Mouse (Mus musculus) intestine, embryonic 14.5 days (tissue): Measurements from ENCODE around the gene Slco2b1. TPM values are rescaled to one million over a fixed set of nuclear protein-coding genes. Genes with fewer than 3 reads are reported as not detected.
A peak's percentile ranks its signal among the peaks of the same experiment; 100 is the strongest.

ENCODE experiments used
- ATAC-seq: fragments of 200-750 bp; cut with Nextera tagmentation; replicated peaks from 2 replicates; pipeline ENCODE4 v1.8.0; 2017; ENCODE audit warnings: low read depth, moderate number of reproducible peaks, moderate TSS enrichment, moderate library complexity; ENCODE audit not compliant: low FRiP score, low TSS enrichment
- DNase-seq: peaks from one replicate; pipeline ENCODE4 v3.0.0-alpha.2; 2018; ENCODE audit warnings: low spot score
- H3K27ac ChIP-seq: fragments of 300-500 bp; sonication (generic); 2 replicates; pipeline ENCODE4 v1.5.1; 2014; ENCODE audit warnings: low read depth, mild to moderate bottlenecking, control low read depth
- H3K27me3 ChIP-seq: fragments of 300-500 bp; sonication (generic); replicated peaks from 2 replicates; pipeline ENCODE4 v1.6.1; 2014; ENCODE audit warnings: low read length, control low read depth; ENCODE audit not compliant: control insufficient read depth, insufficient read depth
- H3K36me3 ChIP-seq: fragments of 300-500 bp; sonication (generic); 2 replicates; pipeline ENCODE4 v1.6.1; 2014; ENCODE audit warnings: low read length, control low read depth; ENCODE audit not compliant: control insufficient read depth, insufficient read depth
- H3K4me1 ChIP-seq: fragments of 300-500 bp; sonication (generic); replicated peaks from 2 replicates; pipeline ENCODE4 v1.6.1; 2014; ENCODE audit warnings: low read length, control low read depth, mixed read lengths; ENCODE audit not compliant: control insufficient read depth, insufficient read depth
- H3K4me2 ChIP-seq: fragments of 300-500 bp; sonication (generic); 2 replicates; pipeline ENCODE4 v1.6.1; 2014; ENCODE audit warnings: low read length
- H3K4me3 ChIP-seq: fragments of 300-500 bp; sonication (generic); 2 replicates; pipeline ENCODE4 v1.5.1; 2014; ENCODE audit warnings: low read depth, low read length, control low read depth, mixed read lengths
- H3K9ac ChIP-seq: fragments of 300-500 bp; sonication (generic); 2 replicates; pipeline ENCODE4 v1.6.1; 2014; ENCODE audit warnings: mild to moderate bottlenecking, low read length
- H3K9me3 ChIP-seq: fragments of 300-500 bp; sonication (generic); 2 replicates; pipeline ENCODE4 v1.6.1; 2016; ENCODE audit warnings: low read length, control low read depth; ENCODE audit not compliant: control insufficient read depth
- WGBS: fragments of 180-500 bp; shearing (Covaris S2); extraction: QIAGEN DNeasy Blood & Tissue Kit; methylation state at CpG from one replicate; pipeline ENCODE4 v1.1.7; 2014; 5-methylcytosine and 5-hydroxymethylcytosine counted together
- polyA plus RNA-seq: library from polyadenylated mRNA; unstranded; fragments of >200 nt; fragmentation: Nextera tagmentation; extraction: Ambion mirVana; gene quantifications from 2 replicates; pipeline ENCODE4 v1.2.1, GENCODE M21; 2014

Slco2b1 gene
- polyA plus RNA-seq, 1 experiment from 2014 or later, result 2.3 TPM

GRCm38 (mm10) chr7:99654244-99654643 is 56.9 kb downstream of the Slco2b1 start:
- H3K4me3 ChIP-seq, result no peak overlapping the region
- H3K27me3 ChIP-seq, result no peaks in the 10 kb centered on the region
- no peak overlapping the region for H3K9ac ChIP-seq
- 73% methylated on average over 11 of the region's 11 CpGs for WGBS
- no peak overlapping the region for H3K27ac ChIP-seq
- H3K4me1 ChIP-seq, result no peaks in the 10 kb centered on the region
- DNase-seq, result no peak
- no peaks in the 10 kb centered on the region for H3K36me3 ChIP-seq
- H3K4me2 ChIP-seq, result no peak overlapping the region
- ATAC-seq, result no peak
- H3K9me3 ChIP-seq, result no peaks in the 10 kb centered on the region

GRCm38 (mm10) chr7:99649585-99649984 is 61.6 kb downstream of the Slco2b1 start:
- H3K27me3 ChIP-seq, result no peaks in the 10 kb centered on the region
- no peaks in the 10 kb centered on the region for H3K36me3 ChIP-seq
- no peaks in the 10 kb centered on the region for H3K9me3 ChIP-seq
- H3K4me3 ChIP-seq, result no peak overlapping the region
- H3K27ac ChIP-seq, result no peak overlapping the region
- 68% methylated on average over 4 of the region's 4 CpGs for WGBS
- no peaks in the 10 kb centered on the region for H3K4me1 ChIP-seq
- no peak overlapping the region for H3K4me2 ChIP-seq
- ATAC-seq (no peak), DNase-seq (no peak)
- no peak overlapping the region for H3K9ac ChIP-seq

DNA sequence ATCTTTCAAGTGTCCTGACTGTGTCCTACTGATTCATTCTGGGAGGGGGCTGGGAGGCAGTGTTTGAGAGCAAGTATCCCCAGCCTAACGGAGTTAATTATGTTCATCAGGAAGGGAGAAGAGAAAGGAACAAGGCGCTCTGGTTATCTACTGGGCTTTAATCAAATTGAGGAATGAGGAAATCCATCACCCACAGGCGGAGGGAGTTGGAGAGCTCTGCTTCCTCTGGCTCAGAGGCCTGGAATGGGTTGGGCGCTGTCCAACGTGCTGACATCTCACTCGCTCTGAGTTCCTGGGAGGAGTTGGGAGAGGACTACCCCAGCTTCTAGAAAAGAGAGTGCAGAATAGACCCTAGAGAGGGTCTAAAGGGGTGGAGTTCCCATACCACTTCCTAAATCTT is 62.5 kb downstream of the Slco2b1 start:
- Histone ChIP-seq H3K9ac (no peak overlapping the region), H3K4me2 (no peak overlapping the region), H3K4me1 (no peaks in the 10 kb centered on the region), H3K27ac (no peak overlapping the region), H3K36me3 (no peaks in the 10 kb centered on the region), H3K27me3 (no peaks in the 10 kb centered on the region), H3K4me3 (no peak overlapping the region), H3K9me3 (no peaks in the 10 kb centered on the region)
- ATAC-seq, result no peak
- WGBS, result 3% methylated on average over 6 of the region's 6 CpGs
- peak; percentile 92 for DNase-seq

- H3K27me3 ChIP-seq, result no peaks in the 10 kb centered on the region
- ATAC-seq (no peak), DNase-seq (no peak)
- WGBS, result 71% methylated on average over 7 of the region's 7 CpGs
- H3K9ac ChIP-seq, result no peak overlapping the region
- no peak overlapping the region for H3K4me3 ChIP-seq
- no peak overlapping the region for H3K27ac ChIP-seq
- no peaks in the 10 kb centered on the region for H3K9me3 ChIP-seq
- no peaks in the 10 kb centered on the region for H3K4me1 ChIP-seq
- no peaks in the 10 kb centered on the region for H3K36me3 ChIP-seq
- H3K4me2 ChIP-seq, result no peak overlapping the region
Observed at GRCm38 (mm10) chr7:99644701-99645100, 66.4 kb downstream of the Slco2b1 start.

DNA sequence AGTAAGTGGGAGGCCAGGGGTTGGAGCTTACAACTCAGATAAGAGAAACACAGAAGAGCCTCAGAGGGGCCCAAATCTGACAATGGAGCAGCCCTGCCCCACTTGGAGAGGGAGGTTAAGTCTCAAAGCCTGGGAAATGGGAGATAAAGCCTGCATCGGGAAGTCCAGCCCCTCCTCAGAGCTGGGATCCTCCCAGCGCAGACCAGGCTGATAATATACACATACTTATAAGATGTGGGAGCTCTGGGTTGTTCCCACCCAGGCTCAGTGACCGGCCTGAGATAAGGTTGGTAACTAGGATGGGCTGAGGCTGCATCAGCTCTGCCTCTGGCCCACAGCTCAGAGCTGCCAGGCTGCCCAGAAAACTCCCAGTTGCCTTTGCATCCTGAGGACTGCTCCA is 69.1 kb downstream of the Slco2b1 start:
- no peak for DNase-seq
- H3K36me3 ChIP-seq, result no peaks in the 10 kb centered on the region
- ATAC-seq, result no peak
- no peaks in the 10 kb centered on the region for H3K4me1 ChIP-seq
- no peak overlapping the region for H3K9ac ChIP-seq
- no peaks in the 10 kb centered on the region for H3K27me3 ChIP-seq
- WGBS, result 30% methylated on average over 3 of the region's 3 CpGs
- H3K9me3 ChIP-seq, result no peaks in the 10 kb centered on the region
- H3K4me3 ChIP-seq, result no peak overlapping the region
- H3K27ac ChIP-seq, result no peak overlapping the region
- H3K4me2 ChIP-seq, result no peak overlapping the region

DNA sequence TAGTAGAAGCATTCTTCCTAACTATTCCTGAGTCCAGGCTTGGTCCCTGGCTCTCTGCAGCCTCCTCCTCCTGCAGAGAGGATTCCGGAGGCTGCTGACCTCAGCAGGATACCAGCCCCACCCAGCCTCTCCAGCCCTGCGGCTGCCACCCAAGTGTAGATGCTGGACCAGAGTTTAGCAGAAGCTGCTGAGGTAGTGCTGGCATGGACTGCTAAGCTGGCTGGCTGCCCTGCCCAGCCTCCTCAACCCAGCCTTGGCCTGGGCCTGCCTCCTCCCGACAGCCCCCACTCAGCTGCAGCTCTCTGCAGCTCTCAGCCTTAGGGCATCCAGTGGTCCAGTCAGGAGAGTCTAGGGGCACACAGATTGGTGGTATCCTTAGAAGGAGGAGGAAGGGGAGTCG is 69.9 kb downstream of the Slco2b1 start:
- Histone ChIP-seq H3K4me3 (no peak overlapping the region), H3K27ac (no peak overlapping the region), H3K4me1 (no peaks in the 10 kb centered on the region), H3K9me3 (no peaks in the 10 kb centered on the region), H3K9ac (no peak overlapping the region), H3K4me2 (no peak overlapping the region), H3K36me3 (no peaks in the 10 kb centered on the region), H3K27me3 (no peaks in the 10 kb centered on the region)
- WGBS, result 31% methylated on average over 4 of the region's 4 CpGs
- ATAC-seq (no peak), DNase-seq (no peak)

GRCm38 (mm10) chr7:99633966-99634665 is 77.0 kb downstream of the Slco2b1 start:
- no peak overlapping the region for H3K4me3 ChIP-seq
- 0 out of 2 replicates have a peak, but pooled peaks cover 2% of the 10 kb centered on the region for H3K27me3 ChIP-seq
- no peak overlapping the region for H3K4me2 ChIP-seq
- H3K9me3 ChIP-seq, result no peaks in the 10 kb centered on the region
- no peak overlapping the region for H3K9ac ChIP-seq
- ATAC-seq (no peak), DNase-seq (no peak)
- H3K4me1 ChIP-seq, result no peaks in the 10 kb centered on the region
- no peaks in the 10 kb centered on the region for H3K36me3 ChIP-seq
- WGBS, result 69% methylated on average over 8 of the region's 8 CpGs
- no peak overlapping the region for H3K27ac ChIP-seq

DNA sequence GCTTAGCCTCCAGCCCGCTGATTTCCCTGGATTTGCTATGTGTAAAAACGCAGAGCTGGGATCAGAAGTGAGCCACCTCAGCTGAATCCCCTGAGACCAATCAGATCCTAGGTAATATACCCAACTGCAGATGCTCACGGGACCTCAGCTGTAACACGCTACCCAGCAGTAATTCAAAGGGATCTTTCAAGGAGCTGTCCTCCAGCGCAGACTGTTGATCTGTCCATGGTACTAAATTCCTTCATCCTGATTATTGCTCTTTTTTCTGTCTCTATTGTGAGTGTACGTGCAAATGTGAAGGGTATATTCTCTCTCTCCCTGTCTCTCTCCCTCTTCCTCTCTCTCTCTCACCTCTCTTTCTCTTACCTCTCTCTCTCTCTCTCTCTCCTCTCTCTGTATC is 78.9 kb downstream of the Slco2b1 start:
- H3K27ac ChIP-seq, result no peak overlapping the region
- no peaks in the 10 kb centered on the region for H3K36me3 ChIP-seq
- peaks cover 15% of the 10 kb centered on the region for H3K27me3 ChIP-seq
- no peaks in the 10 kb centered on the region for H3K9me3 ChIP-seq
- no peak overlapping the region for H3K4me3 ChIP-seq
- WGBS, result 12% methylated on average over 6 of the region's 6 CpGs
- ATAC-seq (no peak), DNase-seq (no peak)
- no peaks in the 10 kb centered on the region for H3K4me1 ChIP-seq
- no peak overlapping the region for H3K4me2 ChIP-seq
- H3K9ac ChIP-seq, result no peak overlapping the region

- no peaks in the 10 kb centered on the region for H3K36me3 ChIP-seq
- H3K4me1 ChIP-seq, result peaks cover 11% of the 10 kb centered on the region; the same call in 1 of the 2 replicates
- no peak overlapping the region for H3K4me3 ChIP-seq
- DNase-seq (no peak), ATAC-seq (no peak)
- H3K9ac ChIP-seq, result no peak overlapping the region
- no peak overlapping the region for H3K27ac ChIP-seq
- no peaks in the 10 kb centered on the region for H3K9me3 ChIP-seq
- 2% methylated on average over 7 of the region's 7 CpGs for WGBS
- 0 out of 2 replicates have a peak overlapping the region, but pooled peaks have one; percentile 84 for H3K4me2 ChIP-seq
- H3K27me3 ChIP-seq, result peaks cover 50% of the 10 kb centered on the region
Observed at GRCm38 (mm10) chr7:99627366-99627765, 83.8 kb downstream of the Slco2b1 start.
